Mouse (Mus musculus) monocyte, adult 59 days (primary cell): ENCODE measurements around the gene Pno1. TPM values are rescaled to one million over a fixed set of nuclear protein-coding genes. Genes with fewer than 3 reads are reported as not detected.

Source experiments
- total RNA-seq, 2 experiments: library from RNA; stranded (reverse); gene quantifications; one replicate each; pipeline ENCODE4 v1.2.4; 2023

Gene Pno1
- total RNA-seq, result 10 to 100 TPM; 19.6 to 23.2 TPM

DNA sequence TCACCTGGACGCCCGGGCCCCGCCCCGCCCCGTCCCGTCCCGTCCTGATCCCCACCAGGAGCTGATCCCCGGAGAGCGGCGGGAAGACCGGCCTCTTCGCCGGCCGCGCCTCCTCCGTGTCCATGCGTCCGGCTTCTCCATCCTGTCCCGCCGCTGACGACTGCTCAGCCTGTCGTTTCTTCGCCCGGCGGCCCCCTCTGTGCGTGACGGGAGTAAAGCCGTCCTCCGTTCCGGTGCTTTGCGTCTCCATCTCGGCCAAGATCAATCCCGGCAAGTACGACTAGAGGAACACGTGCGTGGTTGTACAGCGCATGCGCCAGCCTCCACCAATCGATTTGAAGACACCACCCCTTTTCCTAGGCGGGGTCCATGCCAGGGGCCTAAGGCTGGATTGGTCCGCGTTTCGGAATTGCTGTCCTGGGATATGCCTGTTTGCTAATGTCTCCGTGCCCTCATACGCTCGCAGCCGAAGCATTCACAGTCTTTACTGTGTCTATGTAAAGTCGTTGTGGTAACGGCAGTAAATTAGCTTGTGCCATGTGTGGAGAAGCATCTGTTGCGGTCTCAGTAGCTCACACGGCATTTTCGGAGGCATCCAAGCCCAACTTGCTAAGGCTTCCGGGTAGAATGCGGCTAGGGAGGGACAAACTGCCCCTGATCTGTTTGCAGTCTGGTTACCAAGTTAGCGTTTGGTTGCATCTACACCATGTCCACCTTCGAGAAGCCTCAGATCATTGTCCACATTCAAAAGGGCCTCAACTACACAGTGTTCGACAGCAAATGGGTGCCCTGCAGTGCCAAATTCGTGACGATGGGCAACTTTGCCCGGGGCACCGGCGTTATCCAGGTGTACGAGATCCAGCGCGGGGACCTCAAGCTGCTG lies at the start of gene Pno1:
Pno1 (minus strand) TSS at position 311 of the 883 bp plus-strand sequence.

DNA sequence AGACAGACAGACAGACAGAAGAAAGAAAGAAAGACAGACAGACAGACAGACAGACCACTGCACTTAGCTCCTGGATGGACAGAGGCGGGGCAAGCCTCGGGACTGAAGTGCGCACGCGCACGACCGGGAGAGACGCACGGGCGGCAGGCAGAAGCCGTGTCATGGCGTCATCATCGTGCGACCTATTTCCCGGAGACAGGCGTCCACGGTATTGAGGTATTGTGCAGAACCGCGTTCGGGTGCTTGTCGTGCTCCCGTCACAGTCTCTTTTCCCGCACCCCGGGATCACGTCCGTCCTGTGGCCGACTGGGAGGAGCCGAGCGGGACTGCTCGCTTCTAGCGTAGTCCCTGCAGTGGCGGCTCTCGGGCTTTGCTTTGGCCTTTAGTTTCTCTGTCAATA lies 46.1 kb upstream of the Pno1 start, which contains the start of gene C1d:
C1d (plus strand) TSS at position 137 of the 400 bp plus-strand sequence.

DNA sequence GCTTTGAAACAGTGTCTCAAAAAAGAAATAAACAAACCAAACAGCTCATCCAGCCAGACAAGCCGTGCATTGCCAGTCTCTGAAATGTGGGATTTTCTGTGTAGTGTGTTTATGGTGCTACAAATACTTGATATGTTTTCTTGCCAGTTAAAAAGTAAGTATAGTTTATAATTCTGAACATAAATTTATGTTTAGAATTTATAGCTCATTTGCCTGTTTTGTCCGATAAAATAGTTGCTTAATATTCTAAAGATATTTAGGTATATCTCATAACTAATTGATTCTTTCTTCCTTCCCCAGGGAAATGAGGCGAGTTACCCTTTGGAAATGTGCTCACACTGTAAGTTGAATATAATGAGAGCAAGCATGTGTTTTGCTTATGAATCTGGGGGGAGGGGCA lies 29.6 kb downstream of the Pno1 start, which contains the start of gene Wdr92:
Wdr92 (plus strand) TSS at position 301 of the 400 bp plus-strand sequence.

DNA sequence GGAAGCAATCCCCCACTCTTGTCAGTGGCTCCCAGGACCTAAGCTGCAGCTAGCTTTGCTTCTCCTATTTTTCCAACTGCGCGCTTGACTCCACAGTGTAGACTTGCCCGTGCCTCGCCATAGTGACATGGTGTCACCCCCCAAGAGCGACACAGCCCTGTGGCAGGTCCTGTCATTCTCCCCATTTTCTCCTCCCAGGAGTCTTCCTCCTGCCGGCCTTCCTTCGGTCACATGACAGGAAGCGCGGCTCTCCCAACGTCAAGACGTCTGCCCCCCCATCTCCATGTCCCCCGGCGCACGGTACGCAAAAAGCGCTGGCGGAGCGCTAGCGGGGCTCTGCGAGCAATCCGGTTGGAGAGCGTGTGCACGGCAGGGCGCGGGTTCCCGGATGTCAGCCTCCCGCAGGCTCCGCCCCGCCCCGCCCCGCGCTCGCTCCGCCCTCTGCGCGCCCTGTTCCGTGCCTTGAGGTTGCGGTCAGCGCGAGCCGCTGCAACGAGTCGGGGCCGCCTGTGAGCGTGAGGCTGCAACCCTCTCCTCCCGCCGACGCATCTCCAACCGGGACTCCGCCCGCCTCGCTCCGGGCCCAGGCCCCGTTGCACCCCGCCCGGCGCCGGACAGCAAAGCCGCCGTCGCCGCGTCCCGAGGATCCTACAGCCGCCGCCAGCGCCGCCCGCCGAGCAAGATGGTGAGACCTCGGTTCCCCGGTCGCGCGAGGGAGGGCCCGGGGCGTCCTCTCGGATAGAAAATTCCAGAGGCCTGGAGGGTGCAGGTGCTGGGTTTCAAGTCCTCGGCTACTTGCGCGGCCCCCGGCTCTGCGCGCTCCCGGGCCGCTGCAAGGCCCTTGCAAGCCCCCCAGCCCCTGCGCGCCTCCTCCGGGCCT lies 52.3 kb downstream of the Pno1 start, which contains the start of gene Ppp3r1:
Ppp3r1 (plus strand) TSS at position 406 of the 880 bp plus-strand sequence.

Other genes starting within 250 kb of the Pno1 start
- 1 to 10 TPM; 3.1 to 4.3 TPM for gene Cnrip1, start 160.0 kb downstream of the Pno1 start, total RNA-seq
- gene Plek, start 159.2 kb downstream of the Pno1 start, total RNA-seq, result 100 to 1,000 TPM; 385 to 484 TPM
- 10 to 100 TPM; 87.0 to 91.6 TPM for gene Ppp3r1, start 52.3 kb downstream of the Pno1 start, total RNA-seq
- 1 to 10 TPM; 4.8 to 7.0 TPM for gene Wdr92, start 29.5 kb downstream of the Pno1 start, total RNA-seq
- 10 to 100 TPM; 42.0 to 42.4 TPM for gene C1d, start 46.0 kb upstream of the Pno1 start, total RNA-seq